Mouse (Mus musculus) myocyte (in vitro differentiated cells): ENCODE measurements at regions not wholly inside any gene's neighbourhood (a gene's known extent, or its start where the extent isn't known, plus 50 kb on each side); places are given as distances from the start of the nearest gene placed in this dataset.

Source experiments
- H3K27me3 ChIP-seq: one replicate; pipeline ENCODE4 v1.6.1; 2011; ENCODE audit not compliant: control insufficient read depth, insufficient read depth, insufficient read length
- H3K36me3 ChIP-seq: one replicate; pipeline ENCODE4 v1.6.1; 2011; ENCODE audit not compliant: control insufficient read depth, insufficient read depth
- H3K4me2 ChIP-seq: one replicate; pipeline ENCODE4 v1.6.1; 2011; ENCODE audit warnings: low read depth, control low read depth
- H3K4me3 ChIP-seq: one replicate; pipeline ENCODE4 v1.5.1; 2011; ENCODE audit warnings: mild to moderate bottlenecking, control low read depth, moderate library complexity
- H3K79me2 ChIP-seq: one replicate; pipeline ENCODE4 v1.6.1; 2011; ENCODE audit not compliant: control insufficient read depth, insufficient read depth
- H3ac ChIP-seq: one replicate; pipeline ENCODE4 v1.6.1; 2011; ENCODE audit not compliant: control insufficient read depth, insufficient read length
- CEBPB ChIP-seq: IDR thresholded peaks from 2 replicates; pipeline ENCODE4 v1.6.1; 2011; ENCODE audit warnings: mild to moderate bottlenecking, moderate library complexity; ENCODE audit not compliant: poor library complexity, insufficient read depth, severe bottlenecking
- E2F4 ChIP-seq: IDR thresholded peaks from one replicate; pipeline ENCODE4 v1.6.1; 2011; ENCODE audit warnings: mild to moderate bottlenecking, control low read depth, moderate library complexity; ENCODE audit not compliant: insufficient read depth
- MAX ChIP-seq: IDR thresholded peaks from one replicate; pipeline ENCODE4 v1.6.1; 2011; ENCODE audit warnings: low read depth, mild to moderate bottlenecking, control low read depth
- MYOD1 ChIP-seq, 3 experiments: IDR thresholded peaks; one replicate each; pipeline ENCODE4 v1.6.1; 2011; ENCODE audit warnings: control low read depth in 2 of 3, low read depth in 2 of 3, mild to moderate bottlenecking in 2 of 3, moderate library complexity in 1 of 3; ENCODE audit not compliant: insufficient read length in 2 of 3, control insufficient read depth in 1 of 3
- MYOG ChIP-seq, 3 experiments: IDR thresholded peaks; one replicate each; pipeline ENCODE4 v1.6.1; 2011; ENCODE audit warnings: control low read depth in 2 of 3, low read depth in 2 of 3, mild to moderate bottlenecking in 2 of 3; ENCODE audit not compliant: insufficient read length in 2 of 3, control insufficient read depth in 1 of 3, insufficient read depth in 1 of 3
- POLR2A ChIP-seq: IDR thresholded peaks from one replicate; pipeline ENCODE4 v1.6.1; 2011; ENCODE audit warnings: low read depth, mild to moderate bottlenecking, control low read depth, moderate library complexity; ENCODE audit not compliant: insufficient read length
- POLR2AphosphoS2 ChIP-seq: IDR thresholded peaks from one replicate; pipeline ENCODE4 v1.6.1; 2011; ENCODE audit warnings: low read depth, control low read depth; ENCODE audit not compliant: insufficient read length
- REST ChIP-seq: IDR thresholded peaks from one replicate; pipeline ENCODE4 v1.6.1; 2011; ENCODE audit warnings: mild to moderate bottlenecking, control low read depth, moderate library complexity; ENCODE audit not compliant: insufficient read depth, insufficient read length
- SRF ChIP-seq: IDR thresholded peaks from one replicate; pipeline ENCODE4 v1.6.1; 2011; ENCODE audit warnings: low read depth; ENCODE audit not compliant: control insufficient read depth, insufficient read length
- TCF12 ChIP-seq: IDR thresholded peaks from one replicate; pipeline ENCODE4 v1.6.1; 2011; ENCODE audit warnings: mild to moderate bottlenecking, control low read depth; ENCODE audit not compliant: poor library complexity, insufficient read depth, severe bottlenecking
- TCF3 ChIP-seq: IDR thresholded peaks from one replicate; pipeline ENCODE4 v1.6.1; 2011; ENCODE audit warnings: low read depth, control low read depth; ENCODE audit not compliant: insufficient read length
- USF1 ChIP-seq: IDR thresholded peaks from one replicate; pipeline ENCODE4 v1.6.1; 2011; ENCODE audit warnings: low read depth, mild to moderate bottlenecking, control low read depth, moderate library complexity

GRCm38 (mm10) chr6:127265901-127266812 lies 114.2 kb upstream of the Ccnd2 start:
- no peak for TF ChIP-seq TCF3
- TF ChIP-seq POLR2A: no peak
- TF ChIP-seq MYOD1 (IDR thresholded peaks at IDR 0.05; ENCODE audit: control insufficient read depth in 1 of 3, insufficient read length in 2 of 3, low read depth in 2 of 3): no peak
- TF ChIP-seq POLR2AphosphoS2: no peak
- TF ChIP-seq MYOG (IDR thresholded peaks at IDR 0.05; ENCODE audit: control insufficient read depth in 1 of 3, insufficient read depth in 1 of 3, insufficient read length in 2 of 3, low read depth in 2 of 3): no peak
- no peak for TF ChIP-seq CEBPB
- TF ChIP-seq USF1: no peak
- no peak for TF ChIP-seq TCF12
- TF ChIP-seq MAX: no peak
- TF ChIP-seq REST: no peak
- TF ChIP-seq SRF: no peak
- TF ChIP-seq E2F4: no peak
- Histone ChIP-seq H3K79me2 (no peaks in the 10 kb centered on the region), H3ac (no peak overlapping the region), H3K4me3 (peak overlapping the region; percentile 5), H3K36me3 (no peaks in the 10 kb centered on the region), H3K27me3 (no peaks in the 10 kb centered on the region), H3K4me2 (peak overlapping the region; percentile 67)

GRCm38 (mm10) chr6:127266813-127267165 lies 114.8 kb upstream of the Ccnd2 start:
- H3K27me3 ChIP-seq: no peaks in the 10 kb centered on the region
- no peaks in the 10 kb centered on the region for H3K36me3 ChIP-seq
- no peak for TF ChIP-seq E2F4
- no peak for TF ChIP-seq MAX
- TF ChIP-seq TCF12: no peak
- TF ChIP-seq MYOD1 (IDR thresholded peaks at IDR 0.05; ENCODE audit: control insufficient read depth in 1 of 3, insufficient read length in 2 of 3, low read depth in 2 of 3): no peak
- no peak for TF ChIP-seq REST
- TF ChIP-seq MYOG (IDR thresholded peaks at IDR 0.05; ENCODE audit: control insufficient read depth in 1 of 3, insufficient read depth in 1 of 3, insufficient read length in 2 of 3, low read depth in 2 of 3): no peak
- TF ChIP-seq POLR2AphosphoS2: no peak
- no peak for TF ChIP-seq SRF
- no peak for TF ChIP-seq USF1
- no peak for TF ChIP-seq POLR2A
- no peak for TF ChIP-seq TCF3
- H3K79me2 ChIP-seq: no peaks in the 10 kb centered on the region
- H3ac ChIP-seq: no peak overlapping the region
- peak overlapping the region; percentile 5 for H3K4me3 ChIP-seq
- H3K4me2 ChIP-seq: peak overlapping the region; percentile 67

- no peaks in the 10 kb centered on the region for H3K36me3 ChIP-seq
These were observed 117.0 kb upstream of the Ccnd2 start for GRCm38 (mm10) chr6:127269021-127269420.

DNA sequence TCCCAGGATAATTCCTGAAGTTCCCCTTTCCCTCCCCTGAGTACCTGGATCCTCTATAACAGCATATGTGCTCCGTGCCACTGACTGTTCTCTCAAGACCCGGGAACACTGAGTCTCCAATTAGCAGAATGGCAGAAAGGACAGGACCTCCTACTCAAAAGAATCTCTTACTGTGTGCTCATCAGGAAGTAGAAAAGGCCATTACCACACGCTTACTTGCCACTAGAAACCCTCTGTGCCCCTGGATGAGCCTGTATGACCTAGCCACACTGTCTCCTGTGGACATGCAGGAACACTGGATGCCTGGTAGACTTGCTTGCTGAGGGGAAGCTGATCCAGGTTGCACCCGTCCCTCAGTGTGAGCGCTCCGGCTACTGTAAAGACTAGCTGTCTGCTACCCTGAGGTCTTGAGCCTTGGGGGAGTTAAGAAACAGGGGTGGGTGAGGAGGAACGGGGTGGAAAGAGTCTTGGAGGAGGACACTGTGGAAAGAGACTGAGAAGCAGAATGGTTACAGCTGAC lies 117.6 kb upstream of the Ccnd2 start:
- no peak for TF ChIP-seq REST
- TF ChIP-seq SRF: no peak
- no peak for TF ChIP-seq POLR2A
- TF ChIP-seq MAX: no peak
- TF ChIP-seq MYOD1 (IDR thresholded peaks at IDR 0.05; ENCODE audit: control insufficient read depth in 1 of 3, insufficient read length in 2 of 3, low read depth in 2 of 3): no peak
- TF ChIP-seq MYOG (IDR thresholded peaks at IDR 0.05; ENCODE audit: control insufficient read depth in 1 of 3, insufficient read depth in 1 of 3, insufficient read length in 2 of 3, low read depth in 2 of 3): no peak
- TF ChIP-seq USF1: no peak
- no peak for TF ChIP-seq TCF3
- no peak for TF ChIP-seq CEBPB
- no peak for TF ChIP-seq E2F4
- no peak for TF ChIP-seq TCF12
- no peak for TF ChIP-seq POLR2AphosphoS2
- H3K79me2 ChIP-seq: no peaks in the 10 kb centered on the region
- no peak overlapping the region for H3ac ChIP-seq
- H3K36me3 ChIP-seq: no peaks in the 10 kb centered on the region
- no peak overlapping the region for H3K4me3 ChIP-seq
- H3K4me2 ChIP-seq: no peak overlapping the region
- H3K27me3 ChIP-seq: no peaks in the 10 kb centered on the region

More at GRCm38 (mm10) chr6:127269021-127269420, 117.0 kb upstream of the Ccnd2 start:
- Histone ChIP-seq H3K79me2 (no peaks in the 10 kb centered on the region), H3K4me3 (no peak overlapping the region), H3K27me3 (no peaks in the 10 kb centered on the region), H3K4me2 (no peak overlapping the region), H3ac (no peak overlapping the region)
- TF ChIP-seq MYOG (IDR thresholded peaks at IDR 0.05; ENCODE audit: control insufficient read depth in 1 of 3, insufficient read depth in 1 of 3, insufficient read length in 2 of 3, low read depth in 2 of 3): no peak

DNA sequence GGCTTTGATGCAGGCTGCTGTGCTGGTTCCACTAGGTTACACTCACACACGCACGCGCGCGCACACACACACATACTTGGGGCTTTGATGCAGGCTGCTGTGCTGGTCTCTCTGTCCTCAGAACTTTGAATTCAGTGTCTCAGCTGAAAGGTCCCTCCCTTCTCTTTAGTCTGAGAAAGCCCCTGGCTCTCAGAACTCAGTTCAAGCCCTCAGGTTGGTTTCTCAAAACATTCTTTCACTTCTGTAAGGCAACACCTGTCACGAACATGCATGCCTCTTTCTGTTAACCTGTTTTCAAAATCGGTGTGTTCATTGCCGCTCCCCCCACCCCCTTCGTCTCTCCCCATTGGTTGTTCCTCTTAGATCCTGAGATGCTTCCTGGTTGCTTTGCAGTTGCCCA lies 118.8 kb upstream of the Ccnd2 start:
- no peaks in the 10 kb centered on the region for H3K36me3 ChIP-seq
- no peaks in the 10 kb centered on the region for H3K79me2 ChIP-seq
- H3K27me3 ChIP-seq: no peaks in the 10 kb centered on the region
- TF ChIP-seq TCF12: no peak
- no peak for TF ChIP-seq TCF3
- no peak overlapping the region for H3K4me3 ChIP-seq
- no peak overlapping the region for H3K4me2 ChIP-seq
- H3ac ChIP-seq: no peak overlapping the region
